Mouse (Mus musculus) neural tube, embryonic 15.5 days (tissue): ENCODE results near the gene Rnf150. TPM values are rescaled to one million over a fixed set of nuclear protein-coding genes. Genes with fewer than 3 reads are reported as not detected.
A peak's percentile ranks its signal among the peaks of the same experiment; 100 is the strongest.

Experiments
- ATAC-seq: fragments of 200-750 bp; cut with Nextera tagmentation; 2 replicates; pipeline ENCODE4 v1.8.0; 2017; ENCODE audit warnings: mild to moderate bottlenecking, moderate TSS enrichment, moderate library complexity; ENCODE audit not compliant: low FRiP score
- H3K27ac ChIP-seq: fragments of 300-500 bp; sonication (generic); replicated peaks from 2 replicates; pipeline ENCODE4 v1.5.1; 2015; ENCODE audit warnings: mild to moderate bottlenecking, inconsistent platforms
- H3K27me3 ChIP-seq: fragments of 300-500 bp; sonication (generic); replicated peaks from 2 replicates; pipeline ENCODE4 v1.6.1; 2015; ENCODE audit warnings: inconsistent platforms
- H3K36me3 ChIP-seq: fragments of 300-500 bp; sonication (generic); 2 replicates; pipeline ENCODE4 v1.6.1; 2015; ENCODE audit warnings: inconsistent platforms
- H3K4me1 ChIP-seq: fragments of 300-500 bp; sonication (generic); 2 replicates; pipeline ENCODE4 v1.6.1; 2015; ENCODE audit warnings: inconsistent platforms
- H3K4me2 ChIP-seq: fragments of 300-500 bp; sonication (generic); 2 replicates; pipeline ENCODE4 v1.6.1; 2015; ENCODE audit warnings: inconsistent platforms, mild to moderate bottlenecking, moderate library complexity
- H3K4me3 ChIP-seq: fragments of 300-500 bp; sonication (generic); replicated peaks from 2 replicates; pipeline ENCODE4 v1.5.1; 2015; ENCODE audit warnings: mild to moderate bottlenecking, inconsistent platforms
- H3K9ac ChIP-seq: fragments of 300-500 bp; sonication (generic); replicated peaks from 2 replicates; pipeline ENCODE4 v1.6.1; 2015; ENCODE audit warnings: mild to moderate bottlenecking, inconsistent platforms
- H3K9me3 ChIP-seq: fragments of 300-500 bp; sonication (generic); replicated peaks from 2 replicates; pipeline ENCODE4 v1.6.1; 2016; ENCODE audit warnings: inconsistent platforms
- WGBS: fragments of 180-500 bp; shearing (Covaris S2); methylation state at CpG from one replicate; pipeline ENCODE4 v1.1.7; 2015; ENCODE audit warnings: mixed read lengths; 5-methylcytosine and 5-hydroxymethylcytosine counted together
- polyA plus RNA-seq: library from polyadenylated mRNA; unstranded; fragments of >200 nt; fragmentation: Nextera tagmentation; extraction: Ambion mirVana; gene quantifications from 2 replicates; pipeline ENCODE4 v1.2.1, GENCODE M21; 2015

Gene Rnf150
- polyA plus RNA-seq, 1 experiment from 2014 or later = 2.5 TPM

DNA sequence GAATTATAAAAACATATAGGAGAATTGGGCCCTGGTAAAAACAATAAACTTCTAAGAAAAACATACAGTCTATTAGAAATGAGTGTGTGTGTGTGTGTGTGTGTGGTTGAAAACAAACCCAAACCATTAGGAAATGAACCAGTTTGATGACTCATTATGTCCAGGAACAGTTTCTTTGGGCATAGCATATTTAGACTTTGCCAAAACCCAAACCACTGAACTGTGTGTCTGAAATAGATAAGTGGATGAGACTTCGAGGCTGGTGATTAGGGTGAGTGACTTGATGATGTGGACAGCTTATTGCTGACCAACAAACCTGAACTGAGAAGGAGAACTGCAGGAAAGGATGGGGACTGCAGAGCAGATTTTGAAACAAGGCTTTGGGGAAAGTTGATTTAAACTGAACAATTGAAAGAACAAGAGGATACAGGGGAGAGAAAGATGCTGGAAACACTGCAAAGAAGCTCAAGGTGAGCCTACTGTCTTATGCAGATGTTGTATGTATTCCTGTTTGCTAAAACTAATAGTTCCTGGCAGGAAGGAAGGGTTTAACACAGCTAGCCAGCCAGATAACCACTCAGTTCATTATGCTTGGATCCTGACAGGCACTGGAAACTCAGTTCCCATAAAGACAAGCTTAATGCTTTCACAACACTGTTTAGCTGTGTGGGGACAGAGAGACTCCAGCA is 53.8 kb downstream of the Rnf150 start:
- no peak overlapping the region for H3K4me2 ChIP-seq
- no peak overlapping the region for H3K4me3 ChIP-seq
- H3K27ac ChIP-seq = no peak overlapping the region
- H3K9me3 ChIP-seq = no peaks in the 10 kb centered on the region
- no peak for ATAC-seq
- H3K36me3 ChIP-seq = no peaks in the 10 kb centered on the region
- H3K4me1 ChIP-seq = peaks cover 11% of the 10 kb centered on the region; the same call in 1 of the 2 replicates
- 59% methylated on average over 1 of the region's 1 CpGs for WGBS
- no peak overlapping the region for H3K9ac ChIP-seq
- no peaks in the 10 kb centered on the region for H3K27me3 ChIP-seq

DNA sequence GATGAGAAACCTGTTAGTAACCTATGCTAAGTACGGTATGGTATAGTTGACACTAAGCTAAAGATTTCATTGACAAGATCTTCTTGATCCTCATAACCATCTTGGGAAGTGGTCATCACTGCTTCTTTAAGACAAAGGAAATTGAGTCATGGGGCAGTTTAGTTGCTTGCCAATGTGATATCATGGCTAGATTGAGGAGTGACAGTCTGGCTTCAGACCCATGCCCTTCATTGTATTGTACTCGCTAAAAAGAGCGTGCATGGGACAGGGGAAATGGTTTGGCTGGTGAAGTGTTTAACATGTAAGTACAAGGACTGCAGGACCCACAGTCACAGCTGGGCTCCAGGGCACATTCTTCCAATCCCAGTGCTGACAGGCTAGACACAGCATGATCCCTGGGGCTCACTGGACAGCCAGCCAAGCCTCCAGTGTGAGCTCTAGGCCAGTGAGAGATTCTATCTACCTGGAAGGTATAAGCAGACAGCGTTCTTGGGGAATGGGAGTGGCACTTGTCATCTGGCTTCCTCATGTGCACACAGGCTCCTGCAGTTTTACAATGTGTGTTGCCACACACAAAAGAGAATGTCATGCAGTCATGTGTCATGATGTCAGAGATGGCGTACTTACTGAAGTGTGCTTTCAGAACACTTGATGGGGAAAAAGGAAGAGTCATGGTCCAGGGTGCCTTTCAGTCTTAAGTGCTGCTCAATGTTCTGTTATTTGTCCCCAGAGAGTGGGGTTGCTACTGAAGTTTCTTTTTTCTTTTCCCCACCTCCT is 54.6 kb downstream of the Rnf150 start:
- no peak overlapping the region for H3K27ac ChIP-seq
- no peak overlapping the region for H3K4me2 ChIP-seq
- no peak for ATAC-seq
- H3K9me3 ChIP-seq = no peaks in the 10 kb centered on the region
- no peak overlapping the region for H3K9ac ChIP-seq
- H3K27me3 ChIP-seq = no peaks in the 10 kb centered on the region
- peaks cover 11% of the 10 kb centered on the region; the same call in 1 of the 2 replicates for H3K4me1 ChIP-seq
- WGBS = 75% methylated on average over 5 of the region's 5 CpGs
- no peaks in the 10 kb centered on the region for H3K36me3 ChIP-seq
- H3K4me3 ChIP-seq = no peak overlapping the region

- ATAC-seq = no peak
- Histone ChIP-seq H3K27me3 (no peaks in the 10 kb centered on the region), H3K4me2 (no peak overlapping the region), H3K27ac (no peak overlapping the region), H3K4me1 (peaks cover 11% of the 10 kb centered on the region; the same call in 1 of the 2 replicates), H3K9ac (no peak overlapping the region), H3K36me3 (no peaks in the 10 kb centered on the region), H3K4me3 (no peak overlapping the region), H3K9me3 (no peaks in the 10 kb centered on the region)
- WGBS = 42% methylated on average over 4 of the region's 4 CpGs
These were observed 56.5 kb downstream of the Rnf150 start for GRCm38 (mm10) chr8:82919676-82920075.

- 17% methylated on average over 4 of the region's 4 CpGs for WGBS
- H3K4me2 ChIP-seq = no peak overlapping the region
- H3K4me3 ChIP-seq = no peak overlapping the region
- no peak for ATAC-seq
- H3K9ac ChIP-seq = no peak overlapping the region
- no peaks in the 10 kb centered on the region for H3K36me3 ChIP-seq
- peaks cover 11% of the 10 kb centered on the region; the same call in 1 of the 2 replicates for H3K4me1 ChIP-seq
- no peaks in the 10 kb centered on the region for H3K27me3 ChIP-seq
- H3K9me3 ChIP-seq = no peaks in the 10 kb centered on the region
- H3K27ac ChIP-seq = no peak overlapping the region
These were observed 57.0 kb downstream of the Rnf150 start for GRCm38 (mm10) chr8:82920124-82920523.

DNA sequence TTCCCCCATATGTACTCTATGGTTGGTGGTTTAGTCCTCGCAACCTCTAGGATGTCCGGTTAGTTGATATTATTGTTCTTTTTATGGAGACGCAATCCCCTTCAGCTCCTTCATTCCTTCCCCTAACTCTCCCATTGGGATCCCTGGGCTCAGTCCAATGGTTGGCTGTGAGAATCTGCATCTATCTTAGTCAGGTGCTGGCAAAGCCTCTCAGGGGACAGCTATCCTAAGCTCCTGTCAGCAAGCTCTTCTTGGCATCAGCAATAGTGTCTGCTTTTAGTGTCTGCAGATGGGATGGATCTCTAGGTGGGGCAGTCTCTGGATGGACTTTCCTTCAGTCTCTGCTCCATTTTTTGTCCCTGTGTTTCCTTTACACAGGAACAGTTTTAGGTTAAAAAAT is 62.1 kb downstream of the Rnf150 start:
- H3K27ac ChIP-seq = no peak overlapping the region
- H3K9me3 ChIP-seq = no peaks in the 10 kb centered on the region
- H3K4me2 ChIP-seq = no peak overlapping the region
- H3K4me3 ChIP-seq = no peak overlapping the region
- 92% methylated on average over 3 of the region's 3 CpGs for WGBS
- no peak for ATAC-seq
- H3K27me3 ChIP-seq = no peaks in the 10 kb centered on the region
- H3K9ac ChIP-seq = no peak overlapping the region
- H3K36me3 ChIP-seq = no peaks in the 10 kb centered on the region
- peaks cover under 1% of the 10 kb centered on the region; the same call in 1 of the 2 replicates for H3K4me1 ChIP-seq

- no peak overlapping the region for H3K4me3 ChIP-seq
- no peaks in the 10 kb centered on the region for H3K4me1 ChIP-seq
- H3K27ac ChIP-seq = no peak overlapping the region
- WGBS = 88% methylated on average over 5 of the region's 5 CpGs
- no peak for ATAC-seq
- no peaks in the 10 kb centered on the region for H3K36me3 ChIP-seq
- H3K4me2 ChIP-seq = no peak overlapping the region
- no peaks in the 10 kb centered on the region for H3K27me3 ChIP-seq
- H3K9ac ChIP-seq = no peak overlapping the region
- H3K9me3 ChIP-seq = no peaks in the 10 kb centered on the region
These were observed 63.4 kb downstream of the Rnf150 start for GRCm38 (mm10) chr8:82926518-82926917.

DNA sequence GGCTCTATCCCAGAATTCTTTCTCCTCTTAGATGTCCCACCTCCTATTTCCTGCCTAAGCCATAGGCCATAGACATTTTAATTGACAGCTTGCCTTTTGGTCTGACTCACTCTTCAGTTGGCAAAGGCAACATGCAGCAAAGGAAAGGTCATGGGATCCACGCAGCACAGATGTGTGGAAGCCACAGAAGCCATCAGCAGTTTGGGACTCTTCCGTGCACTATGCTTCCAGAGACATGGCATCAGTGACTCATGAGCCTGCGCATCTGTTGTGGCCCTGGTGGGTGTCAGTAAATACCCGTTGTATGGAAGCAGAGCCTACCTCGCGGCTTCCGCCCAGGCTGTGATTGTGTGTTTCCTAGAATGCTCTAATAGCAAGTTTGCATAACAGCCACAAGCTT is 68.4 kb downstream of the Rnf150 start:
- H3K4me1 ChIP-seq = peaks cover 4% of the 10 kb centered on the region; the same call in 1 of the 2 replicates
- ATAC-seq = no peak
- H3K9ac ChIP-seq = no peak overlapping the region
- 95% methylated on average over 7 of the region's 7 CpGs for WGBS
- no peak overlapping the region for H3K4me2 ChIP-seq
- no peaks in the 10 kb centered on the region for H3K27me3 ChIP-seq
- H3K9me3 ChIP-seq = no peaks in the 10 kb centered on the region
- H3K4me3 ChIP-seq = no peak overlapping the region
- H3K36me3 ChIP-seq = no peaks in the 10 kb centered on the region
- no peak overlapping the region for H3K27ac ChIP-seq

DNA sequence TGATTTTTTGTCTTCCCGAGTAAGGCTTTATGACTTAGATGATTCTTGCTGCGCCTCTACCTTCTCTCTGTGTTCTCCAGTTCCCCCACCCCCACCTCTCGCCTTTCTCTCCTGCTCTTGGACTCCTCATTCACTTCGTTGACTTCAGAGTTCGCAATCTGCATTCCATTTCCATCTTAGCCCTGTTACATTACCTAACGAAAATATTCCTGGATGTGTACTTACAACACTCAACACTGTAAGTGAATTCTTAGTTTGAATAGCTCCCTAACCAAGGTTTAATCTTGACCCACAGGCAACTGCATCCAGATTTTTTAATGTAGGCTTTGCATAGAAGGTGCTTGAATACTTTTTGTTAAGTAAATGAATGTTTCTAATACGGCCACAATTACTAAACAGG is 73.0 kb downstream of the Rnf150 start:
- Histone ChIP-seq H3K36me3 (no peaks in the 10 kb centered on the region), H3K4me1 (peaks cover 29% of the 10 kb centered on the region), H3K9ac (no peak overlapping the region), H3K9me3 (no peaks in the 10 kb centered on the region), H3K4me3 (no peak overlapping the region), H3K4me2 (no peak overlapping the region), H3K27ac (no peak overlapping the region), H3K27me3 (no peaks in the 10 kb centered on the region)
- WGBS = 84% methylated on average over 7 of the region's 7 CpGs
- no peak for ATAC-seq

DNA sequence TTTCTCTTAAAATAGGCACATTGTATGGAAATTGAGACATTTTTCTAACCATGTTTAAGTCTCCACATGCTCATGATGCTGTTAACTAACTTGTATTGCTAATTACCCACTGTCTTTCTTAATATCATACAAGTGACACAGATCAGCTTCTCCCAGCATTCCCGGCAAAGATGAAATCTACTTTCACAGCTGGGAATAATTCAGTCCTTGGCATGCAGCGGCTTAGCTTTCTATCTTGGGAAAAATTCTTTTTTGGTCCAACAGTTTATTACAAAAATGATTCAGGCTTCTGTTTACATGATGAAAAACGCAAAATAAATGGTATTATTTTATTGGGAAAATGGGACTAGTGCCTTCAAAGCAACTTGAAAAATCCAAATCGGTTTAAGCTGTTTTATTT is 73.7 kb downstream of the Rnf150 start:
- Histone ChIP-seq H3K27ac (no peak overlapping the region), H3K4me1 (peaks cover 29% of the 10 kb centered on the region), H3K4me2 (no peak overlapping the region), H3K4me3 (no peak overlapping the region), H3K27me3 (no peaks in the 10 kb centered on the region), H3K9ac (no peak overlapping the region), H3K9me3 (no peaks in the 10 kb centered on the region), H3K36me3 (no peaks in the 10 kb centered on the region)
- no peak for ATAC-seq
- 60% methylated on average over 4 of the region's 4 CpGs for WGBS

DNA sequence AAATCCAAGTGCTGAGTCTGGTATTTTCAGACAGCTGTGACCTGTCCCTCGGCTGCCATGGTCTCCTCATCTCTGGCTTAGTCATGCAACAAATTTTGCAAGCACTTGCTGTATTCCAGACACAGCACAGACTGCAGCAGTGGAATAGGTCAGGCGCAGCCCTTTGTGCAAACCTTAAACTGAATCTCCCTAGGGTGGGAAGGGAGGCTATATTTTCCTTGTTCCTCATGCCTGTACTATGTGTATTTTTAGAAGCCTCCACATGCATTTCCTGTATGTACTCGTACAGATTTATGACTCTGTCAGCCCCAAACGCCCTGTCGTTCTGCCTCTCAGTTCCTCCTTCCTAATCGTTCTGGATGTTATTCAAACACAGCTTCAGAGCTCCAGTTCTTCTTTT is 76.8 kb downstream of the Rnf150 start:
- WGBS = 26% methylated on average over 6 of the region's 6 CpGs
- Histone ChIP-seq H3K4me2 (no peak overlapping the region), H3K9ac (no peak overlapping the region), H3K27ac (peak overlapping the region; percentile 41), H3K36me3 (no peaks in the 10 kb centered on the region), H3K27me3 (no peaks in the 10 kb centered on the region), H3K4me3 (no peak overlapping the region), H3K4me1 (peaks cover 46% of the 10 kb centered on the region), H3K9me3 (no peaks in the 10 kb centered on the region)
- peak; percentile 32 for ATAC-seq

- Histone ChIP-seq H3K36me3 (no peaks in the 10 kb centered on the region), H3K4me2 (no peak overlapping the region), H3K9ac (no peak overlapping the region), H3K27ac (peak overlapping the region; percentile 54; the same call in 1 of the 2 replicates), H3K4me3 (no peak overlapping the region), H3K27me3 (no peaks in the 10 kb centered on the region), H3K4me1 (peaks cover 34% of the 10 kb centered on the region), H3K9me3 (no peaks in the 10 kb centered on the region)
- WGBS = 25% methylated on average over 6 of the region's 6 CpGs
- peak; percentile 82 for ATAC-seq
These were observed 80.3 kb downstream of the Rnf150 start for GRCm38 (mm10) chr8:82943223-82944006.
